Mouse (Mus musculus) hindbrain, embryonic 12.5 days (tissue): ENCODE measurements around the gene Stpg1. TPM values are rescaled to one million over a fixed set of nuclear protein-coding genes. Genes with fewer than 3 reads are reported as not detected.
A peak's percentile ranks its signal among the peaks of the same experiment; 100 is the strongest.

Experiments
- ATAC-seq: fragments of 200-750 bp; cut with Nextera tagmentation; 2 replicates; pipeline ENCODE4 v1.8.0; 2017; ENCODE audit warnings: moderate TSS enrichment; ENCODE audit not compliant: low FRiP score
- H3K27ac ChIP-seq: fragments of 300-500 bp; sonication (generic); 2 replicates; pipeline ENCODE4 v1.5.1; 2016; ENCODE audit warnings: mild to moderate bottlenecking
- H3K27me3 ChIP-seq: fragments of 300-500 bp; sonication (generic); 2 replicates; pipeline ENCODE4 v1.6.1; 2016; ENCODE audit warnings: mild to moderate bottlenecking
- H3K36me3 ChIP-seq: fragments of 300-500 bp; sonication (generic); 2 replicates; pipeline ENCODE4 v1.6.1; 2016; ENCODE audit warnings: mild to moderate bottlenecking
- H3K4me1 ChIP-seq: fragments of 300-500 bp; sonication (generic); 2 replicates; pipeline ENCODE4 v1.6.1; 2016
- H3K4me2 ChIP-seq: fragments of 300-500 bp; sonication (generic); replicated peaks from 2 replicates; pipeline ENCODE4 v1.6.1; 2016; ENCODE audit warnings: mild to moderate bottlenecking
- H3K4me3 ChIP-seq: fragments of 300-500 bp; sonication (generic); 2 replicates; pipeline ENCODE4 v1.5.1; 2016; ENCODE audit warnings: mild to moderate bottlenecking
- H3K9ac ChIP-seq: fragments of 300-500 bp; sonication (generic); 2 replicates; pipeline ENCODE4 v1.6.1; 2016; ENCODE audit warnings: mild to moderate bottlenecking, moderate library complexity
- H3K9me3 ChIP-seq: fragments of 300-500 bp; sonication (generic); replicated peaks from 2 replicates; pipeline ENCODE4 v1.6.1; 2016; ENCODE audit warnings: mild to moderate bottlenecking
- WGBS: fragments of 180-500 bp; shearing (Covaris S2); methylation state at CpG from one replicate; pipeline ENCODE4 v1.1.7; 2016; 5-methylcytosine and 5-hydroxymethylcytosine counted together
- polyA plus RNA-seq: library from polyadenylated mRNA; unstranded; fragments of >200 nt; fragmentation: Nextera tagmentation; extraction: Ambion mirVana; gene quantifications from 2 replicates; pipeline ENCODE4 v1.2.1, GENCODE M21; 2016

Gene Stpg1
- polyA plus RNA-seq, 1 experiment from 2014 or later: 0.71 TPM

GRCm38 (mm10) chr4:135535021-135535420 lies 40.4 kb downstream of the Stpg1 start:
- ATAC-seq: no peak
- H3K4me2 ChIP-seq: no peak overlapping the region
- WGBS: 100% methylated on average over 3 of the region's 3 CpGs

GRCm38 (mm10) chr4:135539056-135539455 lies 44.5 kb downstream of the Stpg1 start:
- Histone ChIP-seq H3K27me3 (peaks cover 3% of the 10 kb centered on the region; the same call in 1 of the 2 replicates), H3K4me1 (0 out of 2 replicates have a peak, but pooled peaks cover 2% of the 10 kb centered on the region), H3K36me3 (no peaks in the 10 kb centered on the region), H3K4me3 (no peak overlapping the region), H3K9me3 (no peaks in the 10 kb centered on the region), H3K4me2 (no peak overlapping the region), H3K27ac (no peak overlapping the region), H3K9ac (no peak overlapping the region)
- ATAC-seq: no peak
- 83% methylated on average over 12 of the region's 12 CpGs for WGBS

More at GRCm38 (mm10) chr4:135535021-135535420, 40.4 kb downstream of the Stpg1 start:
- Histone ChIP-seq H3K36me3 (no peaks in the 10 kb centered on the region), H3K4me1 (peaks cover 5% of the 10 kb centered on the region; the same call in 1 of the 2 replicates), H3K9me3 (no peaks in the 10 kb centered on the region), H3K4me3 (no peak overlapping the region), H3K27me3 (peaks cover 3% of the 10 kb centered on the region; the same call in 1 of the 2 replicates), H3K27ac (no peak overlapping the region), H3K9ac (no peak overlapping the region)

DNA sequence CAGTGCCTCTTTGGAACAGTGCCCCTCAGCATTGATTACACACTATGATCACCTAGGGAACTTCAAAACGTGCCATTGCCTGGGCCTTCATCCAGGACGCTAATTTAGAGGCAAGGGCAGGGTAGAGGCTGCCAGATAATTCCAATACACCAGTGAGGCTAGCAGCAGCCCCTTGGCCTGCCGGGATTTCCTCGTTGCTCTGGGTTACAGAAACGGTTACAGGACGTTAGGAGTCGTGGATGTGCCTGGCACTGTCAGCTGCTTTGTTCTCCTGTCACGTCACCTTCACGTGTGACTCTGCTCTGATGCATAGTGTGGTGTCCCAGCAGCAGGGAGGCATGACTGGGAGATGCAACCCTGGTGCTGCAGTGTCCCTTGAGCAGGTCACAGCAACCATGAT lies 45.5 kb downstream of the Stpg1 start:
- Histone ChIP-seq H3K4me3 (no peak overlapping the region), H3K36me3 (no peaks in the 10 kb centered on the region), H3K27ac (no peak overlapping the region), H3K4me1 (peaks cover 11% of the 10 kb centered on the region), H3K27me3 (peaks cover 3% of the 10 kb centered on the region; the same call in 1 of the 2 replicates), H3K4me2 (no peak overlapping the region), H3K9me3 (no peaks in the 10 kb centered on the region), H3K9ac (no peak overlapping the region)
- 62% methylated on average over 9 of the region's 9 CpGs for WGBS
- ATAC-seq: no peak

DNA sequence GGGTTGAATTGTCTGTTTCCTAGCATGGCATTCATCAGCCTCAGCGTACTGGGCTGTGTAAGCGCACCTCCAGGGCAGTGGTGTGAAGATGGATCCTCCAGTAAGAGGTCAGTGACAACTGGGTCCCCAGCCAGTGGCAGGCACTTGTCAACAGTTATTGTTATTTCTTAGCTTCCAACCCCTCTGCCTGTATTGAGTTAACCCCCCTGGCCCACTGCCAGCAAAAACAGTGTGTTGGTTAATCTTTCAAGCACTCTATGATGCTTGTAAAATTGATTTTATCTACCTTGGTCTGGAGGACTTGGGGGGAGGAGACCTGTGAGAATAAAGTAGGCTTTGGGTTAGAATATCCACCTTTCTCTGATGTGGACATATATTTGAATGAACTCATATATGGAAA lies 49.7 kb downstream of the Stpg1 start:
- WGBS: 69% methylated on average over 2 of the region's 2 CpGs
- Histone ChIP-seq H3K27ac (no peak overlapping the region), H3K4me1 (peaks cover 39% of the 10 kb centered on the region), H3K4me3 (no peak overlapping the region), H3K4me2 (no peak overlapping the region), H3K27me3 (no peaks in the 10 kb centered on the region; the same call in none of the 2 replicates), H3K36me3 (no peaks in the 10 kb centered on the region), H3K9me3 (no peaks in the 10 kb centered on the region), H3K9ac (no peak overlapping the region)
- no peak for ATAC-seq

DNA sequence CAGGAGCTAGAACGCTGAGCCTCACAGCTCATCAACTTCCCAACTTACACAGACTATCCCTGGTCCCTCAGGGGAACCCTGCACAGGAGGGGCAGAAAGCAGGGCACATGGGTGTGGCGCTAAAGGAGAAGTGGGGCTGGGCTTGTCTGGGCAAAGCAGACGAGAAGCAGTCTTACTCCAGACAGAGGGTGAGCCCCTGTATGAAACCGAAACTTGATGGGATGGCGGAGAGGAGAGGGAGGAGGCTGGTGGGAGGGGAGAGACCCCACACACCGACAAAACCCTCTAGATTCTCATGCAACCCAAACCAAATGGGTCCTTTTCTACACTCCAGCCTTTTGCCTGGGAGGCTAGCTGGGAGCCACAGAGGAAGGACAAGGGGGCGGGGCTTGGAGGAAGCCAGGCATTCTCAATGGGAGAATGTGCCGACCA lies 50.5 kb downstream of the Stpg1 start:
- H3K27me3 ChIP-seq: no peaks in the 10 kb centered on the region; the same call in none of the 2 replicates
- peaks cover 44% of the 10 kb centered on the region for H3K4me1 ChIP-seq
- H3K9me3 ChIP-seq: no peaks in the 10 kb centered on the region
- H3K27ac ChIP-seq: no peak overlapping the region
- H3K4me2 ChIP-seq: peak overlapping the region; percentile 36
- 15% methylated on average over 8 of the region's 8 CpGs for WGBS
- H3K4me3 ChIP-seq: no peak overlapping the region
- no peak for ATAC-seq
- H3K36me3 ChIP-seq: no peaks in the 10 kb centered on the region
- H3K9ac ChIP-seq: no peak overlapping the region

- ATAC-seq: no peak
- Histone ChIP-seq H3K9me3 (no peaks in the 10 kb centered on the region), H3K27me3 (peaks cover 5% of the 10 kb centered on the region), H3K4me3 (no peak overlapping the region), H3K36me3 (no peaks in the 10 kb centered on the region), H3K9ac (no peak overlapping the region), H3K27ac (no peak overlapping the region), H3K4me2 (no peak overlapping the region), H3K4me1 (peaks cover 44% of the 10 kb centered on the region)
- 89% methylated on average over 7 of the region's 7 CpGs for WGBS
Measured at GRCm38 (mm10) chr4:135546008-135546407, 51.4 kb downstream of the Stpg1 start.

DNA sequence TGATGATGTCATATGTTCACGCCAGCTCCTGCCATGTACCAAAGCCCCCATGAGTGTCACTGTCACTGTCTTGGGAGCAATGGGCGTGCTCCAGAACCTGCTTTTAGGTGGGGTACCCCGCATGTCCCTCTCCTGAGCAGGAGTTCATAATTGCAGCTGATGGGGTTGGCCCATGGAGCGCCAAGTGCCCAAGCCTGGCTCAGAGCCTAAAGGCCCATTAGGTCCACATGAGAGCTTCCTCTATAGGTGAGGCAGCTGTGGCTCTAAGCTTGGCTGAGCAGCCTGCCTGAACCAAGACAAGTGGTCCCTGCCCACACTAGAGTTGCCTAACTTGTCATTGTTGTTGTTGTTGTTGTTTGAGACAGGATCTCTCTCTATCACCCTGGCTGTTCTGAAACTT lies 52.2 kb downstream of the Stpg1 start:
- Histone ChIP-seq H3K36me3 (no peaks in the 10 kb centered on the region), H3K4me1 (peaks cover 48% of the 10 kb centered on the region), H3K9ac (no peak overlapping the region), H3K4me2 (no peak overlapping the region), H3K27ac (no peak overlapping the region), H3K4me3 (no peak overlapping the region), H3K9me3 (no peaks in the 10 kb centered on the region), H3K27me3 (peaks cover 5% of the 10 kb centered on the region)
- ATAC-seq: no peak
- 83% methylated on average over 4 of the region's 4 CpGs for WGBS

DNA sequence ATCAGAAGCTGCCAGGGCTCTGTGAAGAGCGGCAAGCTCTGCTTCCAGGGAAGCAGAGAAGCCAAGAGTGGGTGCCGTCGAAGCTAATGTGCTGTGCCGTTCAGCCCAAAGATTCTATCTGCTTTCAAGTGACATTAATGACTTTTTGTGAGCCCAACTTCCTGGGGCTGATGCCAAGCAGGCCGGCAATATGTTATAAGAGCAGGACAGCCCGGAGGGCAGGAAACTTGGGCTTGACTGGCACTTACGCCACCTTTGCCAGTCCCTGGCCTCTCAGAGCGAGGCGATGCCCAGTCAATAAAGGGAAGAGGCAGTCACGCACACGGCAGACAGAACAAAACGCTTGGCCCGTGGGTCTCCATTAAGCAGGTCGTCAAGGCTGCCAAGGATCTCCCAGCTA lies 53.0 kb downstream of the Stpg1 start:
- Histone ChIP-seq H3K4me3 (no peak overlapping the region), H3K4me2 (no peak overlapping the region), H3K27ac (no peak overlapping the region), H3K9me3 (no peaks in the 10 kb centered on the region), H3K9ac (no peak overlapping the region), H3K36me3 (no peaks in the 10 kb centered on the region), H3K27me3 (peaks cover 5% of the 10 kb centered on the region), H3K4me1 (peaks cover 55% of the 10 kb centered on the region)
- ATAC-seq: no peak
- 69% methylated on average over 14 of the region's 14 CpGs for WGBS

DNA sequence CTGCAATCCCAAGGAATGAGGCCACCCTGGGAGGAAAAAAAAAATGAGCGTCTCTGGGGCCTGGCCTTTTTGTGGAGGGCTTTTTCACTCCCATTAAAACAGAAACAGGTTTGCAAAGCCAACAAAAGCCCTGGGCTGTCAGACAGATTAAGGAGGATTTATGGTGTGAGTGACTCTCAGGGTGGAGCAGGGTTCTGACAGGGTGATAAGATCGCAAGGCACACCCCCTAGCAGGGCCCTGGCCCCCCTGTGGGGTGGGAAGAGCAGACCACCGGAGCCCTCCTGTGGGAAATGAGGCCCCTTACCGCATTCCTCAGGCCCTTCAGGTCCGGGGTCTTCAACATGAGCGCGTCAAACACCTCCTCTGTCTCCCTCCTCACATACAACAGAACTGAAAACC lies 53.5 kb downstream of the Stpg1 start:
- peaks cover 60% of the 10 kb centered on the region for H3K4me1 ChIP-seq
- H3K27ac ChIP-seq: no peak overlapping the region
- H3K4me2 ChIP-seq: no peak overlapping the region
- H3K27me3 ChIP-seq: peaks cover 5% of the 10 kb centered on the region
- ATAC-seq: no peak
- H3K36me3 ChIP-seq: no peaks in the 10 kb centered on the region
- 20% methylated on average over 7 of the region's 7 CpGs for WGBS
- H3K4me3 ChIP-seq: no peak overlapping the region
- no peaks in the 10 kb centered on the region for H3K9me3 ChIP-seq
- no peak overlapping the region for H3K9ac ChIP-seq

DNA sequence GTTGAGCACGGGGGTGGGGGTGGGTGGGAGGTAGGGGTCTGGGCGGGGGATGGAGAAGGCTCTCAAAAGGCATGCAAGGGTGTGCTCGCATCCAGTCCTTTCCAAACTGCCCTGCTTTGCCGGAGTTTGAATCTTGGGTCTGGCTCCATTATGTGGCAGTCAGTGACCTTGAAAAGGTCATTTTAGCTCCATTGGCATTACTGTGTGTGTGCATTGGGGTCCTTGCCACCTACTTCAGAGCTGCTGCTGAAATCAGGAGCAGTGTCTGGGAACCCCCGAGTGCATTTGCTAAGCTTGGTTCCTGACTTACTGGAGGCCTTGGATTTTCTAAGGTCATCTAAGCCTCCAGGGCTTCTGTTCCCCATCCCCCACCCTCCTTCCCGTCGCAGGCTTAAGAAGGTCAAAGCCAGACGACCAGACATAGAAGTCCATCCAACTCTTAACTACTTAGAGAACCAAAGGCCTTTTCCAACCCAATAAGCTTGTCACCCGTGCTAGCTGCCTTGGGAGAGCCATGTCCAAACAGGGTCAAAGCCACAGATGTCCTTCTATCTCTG lies 54.0 kb downstream of the Stpg1 start:
- Histone ChIP-seq H3K4me3 (no peak overlapping the region), H3K27ac (no peak overlapping the region), H3K36me3 (no peaks in the 10 kb centered on the region), H3K9me3 (no peaks in the 10 kb centered on the region), H3K4me1 (peaks cover 65% of the 10 kb centered on the region), H3K9ac (no peak overlapping the region), H3K4me2 (no peak overlapping the region), H3K27me3 (peaks cover 5% of the 10 kb centered on the region)
- ATAC-seq: no peak
- WGBS: 32% methylated on average over 9 of the region's 9 CpGs

GRCm38 (mm10) chr4:135549323-135549722 lies 54.7 kb downstream of the Stpg1 start:
- H3K4me3 ChIP-seq: no peak overlapping the region
- H3K36me3 ChIP-seq: no peaks in the 10 kb centered on the region
- H3K27me3 ChIP-seq: peaks cover 5% of the 10 kb centered on the region
- no peak overlapping the region for H3K9ac ChIP-seq
- WGBS: 76% methylated on average over 6 of the region's 6 CpGs
- peaks cover 67% of the 10 kb centered on the region for H3K4me1 ChIP-seq
- H3K9me3 ChIP-seq: no peaks in the 10 kb centered on the region
- H3K27ac ChIP-seq: no peak overlapping the region
- ATAC-seq: no peak
- H3K4me2 ChIP-seq: no peak overlapping the region

GRCm38 (mm10) chr4:135563794-135564193 lies 69.2 kb downstream of the Stpg1 start:
- Histone ChIP-seq H3K27ac (no peak overlapping the region), H3K36me3 (no peaks in the 10 kb centered on the region), H3K4me2 (no peak overlapping the region), H3K9ac (no peak overlapping the region), H3K9me3 (no peaks in the 10 kb centered on the region), H3K4me1 (peaks cover 24% of the 10 kb centered on the region), H3K4me3 (no peak overlapping the region), H3K27me3 (peaks cover 17% of the 10 kb centered on the region)
- no peak for ATAC-seq
- WGBS: 62% methylated on average over 2 of the region's 2 CpGs

DNA sequence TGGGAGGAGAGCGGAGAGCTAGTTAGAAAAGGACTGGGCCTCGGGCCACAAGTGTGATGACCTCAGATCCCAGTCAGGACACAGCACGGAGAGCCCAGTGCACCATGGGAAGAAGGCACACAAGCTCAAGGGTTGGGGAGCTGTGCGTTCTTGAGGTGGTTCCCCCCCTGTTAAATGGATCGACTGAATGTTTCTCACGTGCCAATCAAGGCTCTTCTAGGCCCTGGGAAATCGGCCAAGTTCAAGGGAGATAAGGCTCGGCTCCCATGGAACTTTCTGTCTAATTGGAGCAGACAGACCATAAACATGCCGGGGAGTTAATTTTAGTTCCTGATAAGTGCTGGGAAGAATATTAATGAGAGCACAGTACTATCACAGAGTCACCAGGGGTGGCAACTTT lies 70.8 kb downstream of the Stpg1 start:
- H3K4me1 ChIP-seq: peaks cover 39% of the 10 kb centered on the region
- peaks cover 31% of the 10 kb centered on the region for H3K27me3 ChIP-seq
- no peak for ATAC-seq
- no peak overlapping the region for H3K4me2 ChIP-seq
- no peaks in the 10 kb centered on the region for H3K36me3 ChIP-seq
- no peak overlapping the region for H3K27ac ChIP-seq
- H3K4me3 ChIP-seq: no peak overlapping the region
- no peaks in the 10 kb centered on the region for H3K9me3 ChIP-seq
- no peak overlapping the region for H3K9ac ChIP-seq
- 69% methylated on average over 9 of the region's 9 CpGs for whole genome bisulfite sequencing
